Comparison of ENCODE assay signal across 8 mouse cellular contexts in genomic region chr17:32283771-32284221, GRCm38 (mm10). TPM values are rescaled to one million over a fixed set of nuclear protein-coding genes. Genes with fewer than 3 reads are reported as not detected.
DNase-seq lines count a peak whose midpoint lies in the region; ATAC-seq lines count a peak whose summit lies in the region.

No protein-coding gene starts in this region.

- ATAC-seq in intestine, embryonic 16.5 days: peak; percentile 72
- ATAC-seq in limb, embryonic 13.5 days (ENCODE audit: low FRiP score, low read depth): peak; percentile 62
- ATAC-seq in midbrain, embryonic 14.5 days (ENCODE audit: low FRiP score, low TSS enrichment): peak; percentile 66

- H3K4me1 ChIP-seq in intestine, embryonic 16.5 days (ENCODE audit: control insufficient read depth, insufficient read depth, low read length): peaks cover 17% of the 10 kb centered on the region
- H3K4me1 ChIP-seq in limb, embryonic 13.5 days: peaks cover 30% of the 10 kb centered on the region
- H3K4me1 ChIP-seq in midbrain, embryonic 14.5 days (ENCODE audit: control insufficient read depth, insufficient read depth, low read length): peaks cover 28% of the 10 kb centered on the region

- 2% methylated on average over 40 of the region's 41 CpGs for WGBS in intestine, embryonic 16.5 days
- WGBS in limb, embryonic 13.5 days: 0% methylated on average over 29 of the region's 41 CpGs
- WGBS in midbrain, embryonic 14.5 days: under 1% methylated on average over 39 of the region's 41 CpGs

- DNase-seq in left cerebral cortex, adult 18-20 months (ENCODE audit: low spot score in 2 of 2): peak; percentile 51 to 59
- DNase-seq in left cerebral cortex, adult 11 months (ENCODE audit: low spot score): no peak
- peak; percentile 32 for DNase-seq in embryo, embryonic 11.5 days (ENCODE audit: low read depth, low spot score)
- DNase-seq in gastrocnemius, postnatal 4 days (ENCODE audit: low spot score in 2 of 2): peak; percentile 29 to 57
- peak; percentile 77 for DNase-seq in midbrain, embryonic 14.5 days
- peak; percentile 62 for DNase-seq in spleen, adult 12 weeks (ENCODE audit: low spot score)

- peak overlapping the region; percentile 66 for H3K4me2 ChIP-seq in intestine, embryonic 16.5 days (ENCODE audit: low read depth, low read length)
- peak overlapping the region; percentile 81 for H3K4me2 ChIP-seq in limb, embryonic 13.5 days (replicated peaks)
- peak overlapping the region; percentile 60 for H3K4me2 ChIP-seq in midbrain, embryonic 14.5 days (ENCODE audit: low read length)

- H3K36me3 ChIP-seq in intestine, embryonic 16.5 days (ENCODE audit: control insufficient read depth, insufficient read depth, low read length): no peaks in the 10 kb centered on the region
- H3K36me3 ChIP-seq in limb, embryonic 13.5 days: no peaks in the 10 kb centered on the region
- H3K36me3 ChIP-seq in midbrain, embryonic 14.5 days (ENCODE audit: control insufficient read depth, insufficient read depth, low read length): no peaks in the 10 kb centered on the region

- peak overlapping the region; percentile 98 for H3K9ac ChIP-seq in intestine, embryonic 16.5 days (ENCODE audit: low read depth, low read length)
- peak overlapping the region; percentile 98 for H3K9ac ChIP-seq in limb, embryonic 13.5 days
- H3K9ac ChIP-seq in midbrain, embryonic 14.5 days (replicated peaks; ENCODE audit: low read length): peak overlapping the region; percentile 96

- peak overlapping the region; percentile 95 for H3K4me3 ChIP-seq in intestine, embryonic 16.5 days (ENCODE audit: low read length)
- peak overlapping the region; percentile 94 for H3K4me3 ChIP-seq in limb, embryonic 13.5 days
- H3K4me3 ChIP-seq in midbrain, embryonic 14.5 days (replicated peaks; ENCODE audit: low read depth, low read length): peak overlapping the region; percentile 97

- H3K9me3 ChIP-seq in intestine, embryonic 16.5 days (ENCODE audit: control insufficient read depth, low read length): no peaks in the 10 kb centered on the region
- no peaks in the 10 kb centered on the region for H3K9me3 ChIP-seq in limb, embryonic 13.5 days
- H3K9me3 ChIP-seq in midbrain, embryonic 14.5 days (ENCODE audit: control insufficient read depth, low read length): no peaks in the 10 kb centered on the region

- H3K27me3 ChIP-seq in intestine, embryonic 16.5 days (replicated peaks; ENCODE audit: control insufficient read depth, insufficient read depth, low read length): no peaks in the 10 kb centered on the region
- no peaks in the 10 kb centered on the region for H3K27me3 ChIP-seq in limb, embryonic 13.5 days
- no peaks in the 10 kb centered on the region for H3K27me3 ChIP-seq in midbrain, embryonic 14.5 days (ENCODE audit: control insufficient read depth, insufficient read depth, low read length)

- H3K27ac ChIP-seq in intestine, embryonic 16.5 days (ENCODE audit: low read length): peak overlapping the region; percentile 99
- peak overlapping the region; percentile 99 for H3K27ac ChIP-seq in limb, embryonic 13.5 days
- H3K27ac ChIP-seq in midbrain, embryonic 14.5 days (replicated peaks; ENCODE audit: low read depth, low read length): peak overlapping the region; percentile 99

RNA-seq across cellular contexts. Expression of gene Brd4, which starts 0.7 kb away (rescaled TPM):
- total RNA-seq in left cerebral cortex, adult 18-20 months (2021): 100 to 1,000 TPM; 107 to 108 TPM
- total RNA-seq in gastrocnemius, postnatal 4 days (2021): 10 to 100 TPM; 86.5 to 98.4 TPM
- 35.1 and 56.8 TPM in 2 replicates for polyA plus RNA-seq in intestine, embryonic 16.5 days (2015; fragmentation: Nextera tagmentation; extraction: Ambion mirVana)
- polyA plus RNA-seq in limb, embryonic 13.5 days (2015; fragmentation: Nextera tagmentation; extraction: Ambion mirVana): 99.1 and 109 TPM in 2 replicates
- 72.5 and 101 TPM in 2 replicates for polyA plus RNA-seq in midbrain, embryonic 14.5 days (2014; fragmentation: Nextera tagmentation; extraction: Ambion mirVana)

RNA-seq across cellular contexts. Expression of gene Akap8, which starts 37.2 kb away (rescaled TPM):
- total RNA-seq in left cerebral cortex, adult 18-20 months (2021): 10 to 100 TPM; 81.2 to 87.6 TPM
- total RNA-seq in gastrocnemius, postnatal 4 days (2021): 10 to 100 TPM; 50.8 to 75.1 TPM
- polyA plus RNA-seq in intestine, embryonic 16.5 days (2015; fragmentation: Nextera tagmentation; extraction: Ambion mirVana): 75.0 and 75.7 TPM in 2 replicates
- 110 and 123 TPM in 2 replicates for polyA plus RNA-seq in limb, embryonic 13.5 days (2015; fragmentation: Nextera tagmentation; extraction: Ambion mirVana)
- 51.6 and 56.0 TPM in 2 replicates for polyA plus RNA-seq in midbrain, embryonic 14.5 days (2014; fragmentation: Nextera tagmentation; extraction: Ambion mirVana)
